Mouse (Mus musculus): ENCODE data around the gene Fars2. TPM values are rescaled to one million over a fixed set of nuclear protein-coding genes. Genes with fewer than 3 reads are reported as not detected.

Gene Fars2
- polyA plus RNA-seq, 1 experiment from 2014 or later = 23.5 TPM

DNA sequence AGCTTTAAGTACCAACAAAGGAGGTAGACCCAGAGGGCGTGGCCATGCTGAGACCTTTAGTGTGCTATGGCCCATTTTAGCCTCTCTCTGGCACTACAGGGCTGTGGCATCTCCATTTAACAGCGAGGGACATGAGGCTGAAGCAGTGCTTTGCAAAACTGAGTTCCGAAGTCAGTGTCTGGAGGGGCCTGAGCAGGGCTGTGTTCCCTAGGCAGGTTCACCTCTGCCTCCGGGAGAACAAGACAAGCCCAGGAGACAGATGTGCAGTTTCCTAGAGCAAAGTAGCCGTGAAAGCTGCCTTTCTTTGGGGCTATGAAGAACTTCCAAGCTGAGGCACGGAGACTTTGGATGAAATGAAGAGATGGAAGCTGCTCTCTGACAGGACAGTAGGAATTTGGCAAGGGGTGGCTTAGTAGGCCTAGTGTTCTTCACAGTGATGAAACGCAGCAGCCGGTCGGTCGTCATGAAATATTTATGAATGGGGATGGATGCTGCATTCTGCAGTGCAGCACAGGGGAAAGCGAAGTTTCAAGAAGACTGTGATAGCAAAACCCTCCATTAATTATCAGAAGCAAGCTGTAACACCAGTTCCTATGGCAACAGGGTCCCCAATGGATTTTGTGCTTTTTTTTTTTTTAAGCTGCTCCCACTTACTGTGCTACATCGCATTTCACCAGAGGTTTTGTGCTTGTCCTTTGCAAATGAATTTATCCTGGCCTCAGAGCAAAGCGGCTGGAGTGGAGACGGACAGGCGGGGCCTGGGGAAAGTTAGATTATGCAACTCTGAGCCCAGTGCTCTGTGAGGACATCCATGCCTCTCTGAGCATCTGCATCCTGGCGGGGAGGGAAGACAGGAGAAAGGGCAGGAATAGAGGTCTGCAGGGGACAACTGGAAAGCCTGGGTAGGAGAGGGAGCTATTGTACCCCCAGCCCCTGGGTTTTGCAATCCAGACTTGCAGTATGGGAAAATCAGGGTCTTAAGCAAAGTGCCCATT, 445.5 kb downstream of the Fars2 start:
- DNase-seq (ENCODE audit: low spot score) = no peak
- Histone ChIP-seq H3K4me1 (peaks cover 17% of the 10 kb centered on the region; the same call in 1 of the 2 replicates), H3K36me3 (replicated peaks) (no peaks in the 10 kb centered on the region), H3K27me3 (replicated peaks; ENCODE audit: low read depth, poor library complexity, severe bottlenecking) (no peaks in the 10 kb centered on the region), H3K9me3 (no peaks in the 10 kb centered on the region), H3K4me3 (no peak overlapping the region), H3K27ac (replicated peaks) (no peak overlapping the region)
- WGBS = 68% methylated on average over 16 of the region's 16 CpGs

DNA sequence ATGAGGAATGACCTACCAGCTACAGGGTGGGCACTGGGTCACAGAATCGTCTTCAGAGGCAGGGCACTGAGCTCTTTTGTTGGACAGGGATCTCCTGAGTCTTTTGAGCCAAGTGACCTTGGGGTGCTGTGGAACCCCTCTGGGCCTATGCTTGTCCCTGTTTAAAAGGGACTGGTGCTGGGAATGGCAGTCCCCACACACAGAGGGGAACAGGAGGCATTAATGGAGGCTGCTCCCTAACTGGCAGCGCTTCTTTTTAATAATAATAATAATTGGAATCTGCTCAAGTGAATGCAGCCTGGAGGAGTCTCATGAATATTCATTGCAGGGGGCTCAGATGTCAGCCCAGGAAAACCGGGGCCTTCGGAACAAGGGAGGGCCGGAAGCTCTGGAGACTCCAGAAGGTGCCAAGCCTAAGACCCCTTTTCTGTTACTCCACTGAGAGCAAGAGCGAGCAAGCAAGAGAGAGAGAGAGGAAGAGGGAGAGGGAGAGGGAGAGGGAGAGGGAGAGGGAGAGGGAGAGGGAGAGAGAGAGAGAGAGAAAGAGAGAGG, 447.6 kb downstream of the Fars2 start:
- Histone ChIP-seq H3K36me3 (replicated peaks) (no peaks in the 10 kb centered on the region), H3K4me1 (peaks cover 17% of the 10 kb centered on the region; the same call in 1 of the 2 replicates), H3K4me3 (no peak overlapping the region), H3K27ac (replicated peaks) (no peak overlapping the region; the same call in 1 of the 2 replicates), H3K27me3 (replicated peaks; ENCODE audit: low read depth, poor library complexity, severe bottlenecking) (no peaks in the 10 kb centered on the region), H3K9me3 (no peaks in the 10 kb centered on the region)
- DNase-seq (ENCODE audit: low spot score) = no peak
- WGBS = 41% methylated on average over 6 of the region's 6 CpGs

DNA sequence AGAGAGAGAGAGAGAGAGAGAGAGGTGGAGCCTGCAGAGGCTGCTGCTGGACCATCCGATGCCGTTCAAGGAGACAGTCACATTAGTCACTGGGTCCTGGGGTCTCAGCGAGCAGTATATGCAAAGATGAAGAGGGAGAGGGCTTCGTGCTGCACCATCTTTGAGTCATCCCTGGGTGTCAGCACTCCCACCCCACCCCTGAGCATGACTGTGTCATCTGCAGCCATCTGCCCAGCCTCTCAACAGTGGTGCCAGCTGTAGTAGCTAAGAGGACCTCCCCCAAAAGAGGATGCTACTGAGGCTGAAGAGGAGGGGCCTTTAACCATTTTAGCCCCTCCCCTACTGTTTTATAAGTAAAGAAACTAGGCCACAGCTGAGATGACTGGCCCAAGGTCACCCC, 459.6 kb downstream of the Fars2 start:
- Histone ChIP-seq H3K4me1 (peaks cover 20% of the 10 kb centered on the region), H3K36me3 (replicated peaks) (no peaks in the 10 kb centered on the region), H3K27ac (replicated peaks) (no peak overlapping the region), H3K4me3 (no peak overlapping the region), H3K9me3 (no peaks in the 10 kb centered on the region), H3K27me3 (replicated peaks; ENCODE audit: low read depth, poor library complexity, severe bottlenecking) (peaks cover 49% of the 10 kb centered on the region)
- no peak for DNase-seq (ENCODE audit: low spot score)
- WGBS = 75% methylated on average over 4 of the region's 4 CpGs

DNA sequence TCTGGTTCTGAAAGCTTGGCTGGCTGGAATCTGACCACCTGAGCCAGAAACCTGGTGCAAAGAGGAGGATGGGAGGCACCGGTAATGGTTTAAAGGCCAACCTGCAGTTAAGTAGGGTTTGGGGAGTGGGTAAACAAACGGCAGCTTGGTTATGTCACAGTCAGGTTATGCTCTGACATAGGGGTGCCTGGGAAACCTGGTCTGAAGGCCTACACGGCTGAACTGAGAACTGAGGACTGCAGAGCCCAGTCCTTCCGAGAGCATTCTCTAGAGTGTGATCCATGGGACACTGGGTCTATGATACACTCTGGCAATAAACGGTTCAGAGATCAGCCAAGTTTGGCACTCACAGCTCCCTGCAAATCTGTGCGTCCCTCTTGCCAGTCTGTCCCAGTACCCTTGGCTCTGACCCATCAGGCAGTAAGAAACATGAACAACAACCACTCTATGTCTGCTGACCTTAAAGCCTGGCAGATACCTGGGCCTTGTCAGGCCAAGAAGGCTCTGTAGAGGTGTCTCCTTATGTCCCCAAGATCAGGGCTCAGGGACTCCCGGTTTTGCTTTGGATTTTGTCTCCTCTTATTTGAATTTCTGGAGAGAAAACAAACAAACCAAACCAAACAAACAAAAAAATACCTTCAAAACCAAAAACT, 460.8 kb downstream of the Fars2 start:
- no peaks in the 10 kb centered on the region for H3K9me3 ChIP-seq
- peaks cover 32% of the 10 kb centered on the region for H3K4me1 ChIP-seq
- peak overlapping the region; percentile 51; the same call in 1 of the 2 replicates for H3K27ac ChIP-seq (replicated peaks)
- peaks cover 55% of the 10 kb centered on the region for H3K27me3 ChIP-seq (replicated peaks; ENCODE audit: low read depth, poor library complexity, severe bottlenecking)
- WGBS = 55% methylated on average over 7 of the region's 7 CpGs
- peak overlapping the region; percentile 68 for H3K4me3 ChIP-seq
- no peaks in the 10 kb centered on the region for H3K36me3 ChIP-seq (replicated peaks)
- no peak for DNase-seq (ENCODE audit: low spot score)

DNA sequence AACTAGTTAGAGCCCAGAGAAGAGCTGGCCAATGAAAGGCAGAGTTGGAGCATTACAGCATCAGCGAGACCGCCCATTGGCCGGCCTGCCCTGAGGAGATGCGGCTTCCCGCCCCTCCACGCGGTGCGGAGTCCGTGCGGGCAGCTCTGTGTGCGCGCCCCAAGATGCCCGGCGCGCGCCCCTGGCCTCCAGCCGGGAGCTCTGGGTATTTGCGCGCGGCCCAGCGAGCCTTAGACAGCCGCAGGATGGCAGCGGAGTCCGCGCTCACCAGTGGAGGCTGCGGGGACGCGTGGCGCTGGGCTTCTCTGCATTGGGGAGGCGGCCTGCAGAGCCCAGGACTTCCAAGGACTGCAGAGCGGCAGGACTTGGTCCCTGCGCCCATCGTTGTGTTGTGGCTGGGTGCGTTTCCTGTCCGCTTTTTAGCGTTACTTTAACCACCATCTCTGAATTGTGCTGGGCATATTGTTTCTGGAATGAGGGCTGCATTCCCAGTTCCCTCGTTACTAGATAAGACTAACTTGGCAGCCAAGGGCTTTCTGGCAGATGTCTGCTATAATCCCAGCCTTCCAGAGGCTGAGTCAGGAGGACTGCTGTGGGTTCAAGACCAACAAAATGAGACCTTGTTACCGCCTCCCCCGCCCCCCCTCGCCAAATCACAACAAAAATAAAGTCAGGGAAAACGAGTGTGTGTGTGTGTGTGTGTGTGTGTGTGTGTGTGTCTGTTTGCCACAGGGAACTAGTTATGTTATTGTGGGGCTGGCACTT, 461.5 kb downstream of the Fars2 start:
- peak overlapping the region; percentile 90 for H3K27ac ChIP-seq (replicated peaks)
- no peaks in the 10 kb centered on the region for H3K9me3 ChIP-seq
- H3K27me3 ChIP-seq (replicated peaks; ENCODE audit: low read depth, poor library complexity, severe bottlenecking) = peaks cover 55% of the 10 kb centered on the region
- DNase-seq (ENCODE audit: low spot score) = peak; percentile 89
- peak overlapping the region; percentile 68 for H3K4me3 ChIP-seq
- H3K36me3 ChIP-seq (replicated peaks) = no peaks in the 10 kb centered on the region
- WGBS = 2% methylated on average over 41 of the region's 41 CpGs
- H3K4me1 ChIP-seq = peaks cover 39% of the 10 kb centered on the region

DNA sequence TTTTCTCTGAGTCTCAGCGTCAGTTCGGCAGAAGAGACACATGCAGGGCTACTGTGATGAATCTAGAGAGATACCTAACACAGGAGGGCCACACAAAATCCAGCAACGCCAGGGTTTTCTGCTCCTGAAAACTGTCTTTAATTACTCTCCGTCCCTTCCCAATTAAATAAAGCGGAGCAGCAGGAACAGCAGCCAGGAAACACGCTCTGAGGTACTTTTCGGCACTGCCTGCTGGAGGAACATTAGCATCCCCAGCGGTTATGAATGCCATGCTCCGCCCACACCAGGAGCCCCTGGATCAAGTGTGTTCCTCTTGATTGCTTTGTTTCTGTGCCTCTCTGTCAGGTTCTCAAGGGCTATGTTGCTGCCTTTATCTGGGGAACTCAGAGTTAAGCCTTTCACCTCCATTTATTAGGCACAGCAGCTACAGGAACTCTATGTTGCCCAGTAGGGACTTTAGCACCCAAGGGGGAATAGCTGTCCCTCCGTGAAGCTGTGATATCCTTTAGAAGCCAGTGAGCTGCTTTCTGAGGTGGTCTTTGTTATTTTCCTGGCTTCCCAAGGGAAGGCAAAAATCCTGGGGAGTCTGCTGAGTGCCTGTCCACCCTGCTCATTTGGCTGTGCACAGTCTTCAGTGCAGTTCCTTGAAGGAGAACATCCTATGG, 465.3 kb downstream of the Fars2 start:
- DNase-seq (ENCODE audit: low spot score) = peak; percentile 56
- Histone ChIP-seq H3K4me1 (peaks cover 47% of the 10 kb centered on the region), H3K4me3 (peak overlapping the region; percentile 39), H3K27ac (replicated peaks) (peak overlapping the region; percentile 75), H3K36me3 (replicated peaks) (no peaks in the 10 kb centered on the region), H3K27me3 (replicated peaks; ENCODE audit: low read depth, poor library complexity, severe bottlenecking) (peaks cover 40% of the 10 kb centered on the region), H3K9me3 (0 out of 2 replicates have a peak, but pooled peaks cover 5% of the 10 kb centered on the region)
- 8% methylated on average over 10 of the region's 10 CpGs for WGBS

DNA sequence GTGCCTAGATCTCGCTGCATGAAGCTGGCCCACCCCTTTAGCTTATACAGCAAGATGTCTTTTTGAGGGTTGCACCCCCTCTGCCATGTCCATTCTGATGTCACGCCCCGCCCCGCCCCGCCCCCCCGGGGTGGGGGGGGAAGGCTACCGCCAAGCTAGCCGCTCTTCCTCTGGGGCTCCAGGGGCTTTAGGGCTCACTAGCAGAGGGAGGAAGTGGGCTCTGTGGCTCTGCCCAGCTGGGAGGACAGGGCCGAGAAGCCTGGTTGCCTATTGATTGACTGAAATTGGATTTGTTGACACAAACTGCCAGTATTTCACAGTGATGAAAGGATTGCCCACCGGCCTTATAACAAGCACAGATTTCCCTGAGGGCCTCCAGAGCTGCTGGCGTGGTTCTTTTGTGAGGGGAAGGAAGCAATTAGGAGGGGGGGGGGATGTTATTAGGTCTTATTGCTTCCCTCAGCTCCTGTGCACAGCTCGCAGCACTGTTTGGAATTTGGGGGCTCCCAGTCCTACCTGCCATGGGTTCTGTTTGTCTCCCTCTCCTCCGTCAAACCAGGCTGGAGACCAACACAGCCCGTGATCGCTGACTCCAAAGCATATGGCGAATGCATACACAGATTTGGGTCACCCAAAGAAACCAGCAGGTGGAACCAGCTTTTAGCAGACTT, 466.4 kb downstream of the Fars2 start:
- DNase-seq (ENCODE audit: low spot score) = peak; percentile 77
- WGBS = 18% methylated on average over 16 of the region's 16 CpGs
- peak overlapping the region; percentile 41 for H3K4me3 ChIP-seq
- no peaks in the 10 kb centered on the region for H3K36me3 ChIP-seq (replicated peaks)
- H3K9me3 ChIP-seq = 0 out of 2 replicates have a peak, but pooled peaks cover 5% of the 10 kb centered on the region
- H3K27ac ChIP-seq (replicated peaks) = peak overlapping the region; percentile 75
- H3K4me1 ChIP-seq = peaks cover 38% of the 10 kb centered on the region
- H3K27me3 ChIP-seq (replicated peaks; ENCODE audit: low read depth, poor library complexity, severe bottlenecking) = peaks cover 33% of the 10 kb centered on the region

DNA sequence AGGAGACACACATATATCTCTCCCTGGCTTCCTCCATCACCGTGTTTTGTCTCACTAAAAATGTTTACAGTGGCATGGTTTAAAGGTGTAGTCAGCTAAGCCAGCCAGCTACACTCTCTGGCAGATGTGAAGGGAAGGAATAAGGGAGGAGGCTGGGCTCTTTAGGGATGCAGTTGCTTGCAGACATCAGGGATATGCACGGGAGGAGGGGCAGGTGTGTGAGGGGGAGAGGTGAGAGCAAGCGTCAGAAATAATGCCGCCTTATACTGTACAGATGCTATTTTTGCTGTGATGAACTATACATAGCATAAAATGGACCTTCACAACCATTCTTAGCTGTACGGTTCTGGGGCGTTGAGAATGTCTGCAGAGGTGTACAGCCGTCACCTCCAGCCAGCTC, 467.0 kb downstream of the Fars2 start:
- Histone ChIP-seq H3K27me3 (replicated peaks; ENCODE audit: low read depth, poor library complexity, severe bottlenecking) (peaks cover 32% of the 10 kb centered on the region), H3K9me3 (0 out of 2 replicates have a peak, but pooled peaks cover 5% of the 10 kb centered on the region), H3K27ac (replicated peaks) (peak overlapping the region; percentile 75), H3K36me3 (replicated peaks) (no peaks in the 10 kb centered on the region), H3K4me3 (peak overlapping the region; percentile 41), H3K4me1 (peaks cover 32% of the 10 kb centered on the region)
- 71% methylated on average over 7 of the region's 7 CpGs for WGBS
- no peak for DNase-seq (ENCODE audit: low spot score)

DNA sequence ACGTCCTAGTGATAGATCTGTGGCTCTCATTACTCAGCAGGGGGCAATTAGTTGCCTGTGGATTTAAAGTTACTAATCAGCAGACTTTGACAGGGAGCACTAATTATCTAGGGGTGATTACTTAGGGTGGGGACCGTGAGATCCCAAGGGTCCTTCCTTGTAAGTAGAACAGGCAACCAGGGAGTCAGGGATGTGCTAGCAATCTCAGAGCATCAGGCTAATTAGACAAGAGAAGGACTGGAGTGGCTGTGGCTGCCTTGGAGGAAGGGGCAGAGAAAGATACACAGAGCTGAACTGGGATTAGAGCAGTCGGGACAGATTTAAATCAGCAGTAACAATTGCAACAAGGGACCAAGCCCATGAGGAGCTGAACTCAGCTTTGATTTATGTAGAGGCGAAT, 471.9 kb downstream of the Fars2 start:
- H3K27me3 ChIP-seq (replicated peaks; ENCODE audit: low read depth, poor library complexity, severe bottlenecking) = no peaks in the 10 kb centered on the region
- WGBS = 53% methylated on average over 4 of the region's 4 CpGs

DNA sequence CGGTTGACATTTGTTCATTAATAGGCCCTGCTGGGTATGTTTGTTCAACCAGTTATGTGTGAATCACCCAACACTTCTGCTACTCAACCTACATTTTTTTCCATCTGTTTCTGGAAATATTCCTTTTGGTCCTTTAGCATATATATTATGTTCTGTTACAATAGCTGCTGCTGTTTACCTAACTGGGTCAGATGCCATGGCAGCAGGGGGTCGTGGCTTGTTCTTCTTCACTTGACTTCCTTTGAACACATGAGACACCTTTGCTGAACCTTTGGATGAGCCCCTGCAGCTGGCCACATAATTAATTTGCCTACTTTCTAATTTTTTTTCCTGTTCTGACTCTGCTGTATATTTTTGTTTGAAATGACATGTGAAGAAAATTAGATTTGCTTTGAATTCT, 475.1 kb downstream of the Fars2 start:
- H3K36me3 ChIP-seq (replicated peaks) = no peaks in the 10 kb centered on the region
- WGBS = 74% methylated on average over 2 of the region's 2 CpGs
- no peaks in the 10 kb centered on the region for H3K4me1 ChIP-seq
- no peaks in the 10 kb centered on the region for H3K27me3 ChIP-seq (replicated peaks; ENCODE audit: low read depth, poor library complexity, severe bottlenecking)
- no peak overlapping the region for H3K4me3 ChIP-seq
- no peak for DNase-seq (ENCODE audit: low spot score)
- H3K27ac ChIP-seq (replicated peaks) = no peak overlapping the region
- H3K9me3 ChIP-seq = 0 out of 2 replicates have a peak, but pooled peaks cover 3% of the 10 kb centered on the region

More for the DNA sequence above, 471.9 kb downstream of the Fars2 start:
- Histone ChIP-seq H3K27ac (replicated peaks) (no peak overlapping the region), H3K4me3 (no peak overlapping the region), H3K9me3 (0 out of 2 replicates have a peak, but pooled peaks cover 7% of the 10 kb centered on the region), H3K4me1 (peaks cover 5% of the 10 kb centered on the region), H3K36me3 (replicated peaks) (no peaks in the 10 kb centered on the region)
- DNase-seq (ENCODE audit: low spot score) = no peak

DNA sequence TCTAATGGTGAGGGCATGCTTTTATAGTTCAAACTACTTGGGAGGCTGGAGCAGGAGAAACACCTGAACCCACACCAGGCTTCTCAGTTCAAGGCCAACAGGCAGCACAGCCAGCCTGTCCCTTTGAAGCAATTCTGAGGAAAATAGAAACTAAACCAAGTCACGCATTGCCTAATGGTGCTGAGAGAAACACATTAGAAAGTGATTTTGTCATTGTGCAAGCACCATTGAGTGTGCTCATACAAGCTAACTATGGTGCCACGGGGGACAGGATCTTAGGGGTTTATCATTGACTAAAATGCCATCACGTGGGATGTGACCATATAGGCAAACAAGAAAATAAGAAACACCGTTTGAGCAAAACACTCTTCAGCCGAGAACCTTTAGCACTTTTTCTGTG, 489.5 kb downstream of the Fars2 start:
- no peak overlapping the region for H3K27ac ChIP-seq (replicated peaks)
- H3K4me3 ChIP-seq = no peak overlapping the region
- DNase-seq (ENCODE audit: low spot score) = no peak
- 93% methylated on average over 5 of the region's 5 CpGs for WGBS
- no peaks in the 10 kb centered on the region for H3K36me3 ChIP-seq (replicated peaks)
- H3K27me3 ChIP-seq (replicated peaks; ENCODE audit: low read depth, poor library complexity, severe bottlenecking) = no peaks in the 10 kb centered on the region
- H3K9me3 ChIP-seq = no peaks in the 10 kb centered on the region
- no peaks in the 10 kb centered on the region for H3K4me1 ChIP-seq
